Mouse (Mus musculus): Measurements from ENCODE around the gene Gas2l3. TPM values are rescaled to one million over a fixed set of nuclear protein-coding genes. Genes with fewer than 3 reads are reported as not detected.

The Gas2l3 gene
- total and polyA plus RNA-seq, 3 experiments = 2.9 to 3.7 TPM; not detected in 1

DNA sequence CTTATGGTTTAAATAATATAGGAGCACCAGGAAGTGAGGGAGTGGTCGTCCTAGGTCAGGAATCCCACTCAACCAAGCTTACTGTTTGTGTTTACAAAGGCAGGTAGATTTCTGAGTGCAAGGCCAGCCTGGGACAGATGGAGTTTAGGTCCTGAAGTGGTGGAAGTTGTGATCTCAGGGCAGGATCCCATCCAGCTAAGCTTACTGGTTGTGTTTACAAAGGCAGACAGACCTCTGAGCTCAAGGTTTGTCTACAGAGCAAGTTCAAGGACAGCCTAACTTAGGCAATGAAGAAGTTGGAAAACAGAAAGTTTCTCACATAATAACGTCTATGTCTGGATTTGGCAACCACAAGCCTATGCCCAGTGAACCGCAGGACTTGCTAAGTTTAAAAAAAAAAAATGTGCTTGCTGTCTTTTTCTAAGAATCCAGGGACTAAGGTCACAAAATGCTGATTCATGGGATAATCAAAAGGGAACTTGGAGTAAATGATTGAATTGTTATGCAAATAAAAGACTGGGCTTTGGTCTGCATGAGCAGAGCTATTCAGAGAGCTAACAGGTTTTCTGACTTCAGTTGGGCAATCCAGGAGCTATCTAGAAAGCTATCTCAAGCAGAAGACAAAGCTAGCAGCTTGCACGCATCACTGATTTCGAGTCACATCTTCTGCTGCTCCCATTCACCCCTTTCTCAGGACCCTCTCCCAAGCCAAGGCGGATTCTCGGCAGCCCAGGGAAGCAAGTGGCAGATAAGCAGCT, 27.0 kb upstream of the Gas2l3 start:
- Histone ChIP-seq H3K27ac (ENCODE audit: control insufficient read depth, low read depth, low read length) (no peak overlapping the region), H3K9me3 (replicated peaks; ENCODE audit: insufficient read depth, low read length) (no peaks in the 10 kb centered on the region), H3K36me3 (ENCODE audit: control insufficient read depth in 1 of 2, insufficient read depth in 2 of 2, low read length in 2 of 2) (no peaks in the 10 kb centered on the region), H3K27me3 (ENCODE audit: control insufficient read depth in 1 of 2, insufficient read depth in 2 of 2, low read length in 2 of 2) (no peaks in the 10 kb centered on the region), H3K4me1 (ENCODE audit: control insufficient read depth in 1 of 2, insufficient read depth in 2 of 2, low read length in 2 of 2) (no peaks in the 10 kb centered on the region), H3K4me3 (ENCODE audit: control insufficient read depth in 1 of 2, insufficient read depth in 1 of 2, low read depth in 2 of 2, low read length in 2 of 2) (no peak overlapping the region), H3K9ac (ENCODE audit: control insufficient read depth, low read depth, low read length, poor library complexity, severe bottlenecking) (no peak overlapping the region), H3K79me2 (ENCODE audit: control insufficient read depth, insufficient read depth, low read length, poor library complexity) (no peaks in the 10 kb centered on the region)
- TF ChIP-seq GABPA (IDR thresholded peaks at IDR 0.05; ENCODE audit: low read depth, low read length) (no peak), ETS1 (IDR thresholded peaks at IDR 0.05; ENCODE audit: low read depth, low read length) (no peak), TBP (IDR thresholded peaks at IDR 0.05; ENCODE audit: low read depth, low read length) (no peak), MAX (IDR thresholded peaks at IDR 0.05; ENCODE audit: low read length) (no peak), E2F4 (IDR thresholded peaks at IDR 0.05; ENCODE audit: borderline replicate concordance, low read depth, low read length) (no peak), ELF1 (IDR thresholded peaks at IDR 0.05; ENCODE audit: low read depth, low read length) (no peak), MEF2A (IDR thresholded peaks at IDR 0.05; ENCODE audit: extremely low read depth, insufficient replicate concordance, low read depth, low read length, poor library complexity, severe bottlenecking) (no peak), ZKSCAN1 (IDR thresholded peaks at IDR 0.05; ENCODE audit: low read depth, low read length) (no peak), MXI1 (IDR thresholded peaks at IDR 0.05; ENCODE audit: low read depth, low read length) (no peak), CTCF (IDR thresholded peaks at IDR 0.05 in 2 of 3, conservative IDR thresholded peaks at IDR 0.05 in 1 of 3; ENCODE audit: control insufficient read depth in 1 of 3, insufficient read depth in 1 of 3, low read depth in 2 of 3, low read length in 3 of 3, poor library complexity in 1 of 3, severe bottlenecking in 1 of 3) (no peak), MYC (IDR thresholded peaks at IDR 0.05; ENCODE audit: low read depth, low read length) (no peak), RCOR1 (IDR thresholded peaks at IDR 0.05; ENCODE audit: low read depth, low read length) (no peak), JUND (IDR thresholded peaks at IDR 0.05; ENCODE audit: low read depth, low read length) (no peak)
- DNase-seq (ENCODE audit: low read depth, low spot score) = no peak

DNA sequence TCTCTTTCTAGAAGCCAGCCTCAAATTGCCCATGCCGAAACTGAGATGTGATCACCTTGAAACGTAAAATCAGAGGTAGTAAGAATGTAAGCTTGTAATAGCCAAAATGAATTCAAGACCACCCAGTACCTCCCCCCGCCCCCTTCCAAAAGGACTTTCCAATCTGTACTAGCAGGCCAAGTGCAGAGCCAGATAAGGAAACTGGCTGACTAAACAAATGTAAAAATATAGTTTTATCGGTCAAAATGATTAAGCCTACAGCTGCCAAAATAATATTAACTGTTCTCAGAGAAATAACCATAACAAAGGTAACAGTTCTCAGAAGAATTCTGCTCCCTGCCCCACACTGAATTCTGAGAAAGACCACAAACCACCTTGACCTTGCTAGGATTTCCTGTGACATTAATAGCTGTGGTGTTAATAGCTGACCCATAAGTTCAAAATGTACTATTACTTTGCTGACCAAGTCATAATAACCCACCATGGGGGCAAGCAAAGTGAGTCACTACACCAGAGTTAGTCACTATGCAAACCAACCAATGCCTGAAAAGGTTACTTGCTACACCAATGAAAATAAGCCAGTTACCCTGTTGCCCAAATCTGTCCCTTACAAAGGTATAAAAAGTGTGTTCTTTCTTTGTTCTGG, 21.1 kb upstream of the Gas2l3 start:
- no peaks in the 10 kb centered on the region for H3K9me3 ChIP-seq (replicated peaks; ENCODE audit: insufficient read depth, low read length)
- no peak overlapping the region for H3K9ac ChIP-seq (ENCODE audit: control insufficient read depth, low read depth, low read length, poor library complexity, severe bottlenecking)
- peak; percentile 28 for DNase-seq (ENCODE audit: low read depth, low spot score)
- no peaks in the 10 kb centered on the region for H3K79me2 ChIP-seq (ENCODE audit: control insufficient read depth, insufficient read depth, low read length, poor library complexity)
- H3K27me3 ChIP-seq (ENCODE audit: control insufficient read depth in 1 of 2, insufficient read depth in 2 of 2, low read length in 2 of 2) = no peaks in the 10 kb centered on the region
- H3K27ac ChIP-seq (ENCODE audit: control insufficient read depth, low read depth, low read length) = no peak overlapping the region; the same call in 1 of the 2 replicates
- H3K4me1 ChIP-seq (ENCODE audit: control insufficient read depth in 1 of 2, insufficient read depth in 2 of 2, low read length in 2 of 2) = peaks cover 15 to 16% of the 10 kb centered on the region in 2 experiments
- no peak overlapping the region for H3K4me3 ChIP-seq (ENCODE audit: control insufficient read depth in 1 of 2, insufficient read depth in 1 of 2, low read depth in 2 of 2, low read length in 2 of 2)
- TF ChIP-seq POLR2A (IDR thresholded peaks at IDR 0.05; ENCODE audit: control insufficient read depth in 1 of 2, insufficient read depth in 1 of 2, low read depth in 1 of 2, low read length in 2 of 2, poor library complexity in 1 of 2) (no peak), MYB (IDR thresholded peaks at IDR 0.05; ENCODE audit: low read depth, low read length) (peak; percentile 30; the same call in 1 of the 2 replicates), MAFK (IDR thresholded peaks at IDR 0.05; ENCODE audit: borderline replicate concordance, low read depth, low read length) (peak; percentile 78), MAZ (IDR thresholded peaks at IDR 0.05; ENCODE audit: low read depth, low read length) (0 out of 2 replicates have a peak, but pooled peaks have one; percentile 36), TCF12 (IDR thresholded peaks at IDR 0.05; ENCODE audit: low read depth, low read length) (peak; percentile 89), EP300 (IDR thresholded peaks at IDR 0.05; ENCODE audit: low read depth in 1 of 2, low read length in 2 of 2) (peak; percentile 73 to 83), MEF2A (IDR thresholded peaks at IDR 0.05; ENCODE audit: extremely low read depth, insufficient replicate concordance, low read depth, low read length, poor library complexity, severe bottlenecking) (peak; percentile 62; the same call in 1 of the 2 replicates), SMC3 (IDR thresholded peaks at IDR 0.05; ENCODE audit: low read depth, low read length) (no peak), TAL1 (IDR thresholded peaks at IDR 0.05; ENCODE audit: low read length) (peak; percentile 40), RCOR1 (IDR thresholded peaks at IDR 0.05; ENCODE audit: low read depth, low read length) (peak; percentile 78), SIN3A (IDR thresholded peaks at IDR 0.05; ENCODE audit: low read length) (peak; percentile 31; the same call in 1 of the 2 replicates), USF2 (IDR thresholded peaks at IDR 0.05; ENCODE audit: borderline replicate concordance in 1 of 2, insufficient read depth in 1 of 2, low read depth in 1 of 2, low read length in 2 of 2) (no peak), MAX (IDR thresholded peaks at IDR 0.05; ENCODE audit: low read length) (no peak), ETS1 (IDR thresholded peaks at IDR 0.05; ENCODE audit: low read depth, low read length) (peak; percentile 87), GATA1 (IDR thresholded peaks at IDR 0.05; ENCODE audit: low read depth, low read length) (peak; percentile 83), TBP (IDR thresholded peaks at IDR 0.05; ENCODE audit: low read depth, low read length) (no peak)
- H3K36me3 ChIP-seq (ENCODE audit: control insufficient read depth in 1 of 2, insufficient read depth in 2 of 2, low read length in 2 of 2) = peaks cover 0 to 21% of the 10 kb centered on the region in 2 experiments; a peak in 2 of 4 replicates

All from MEL (cell line).